Mouse (Mus musculus) spleen, postnatal 4 days (tissue): ENCODE results near the gene Efna5.

Experiments used
- DNase-seq, 2 experiments: peaks; one replicate each; pipeline ENCODE4 v3.0.0; 2022; ENCODE audit warnings: low spot score in 2 of 2

Gene Efna5

DNA sequence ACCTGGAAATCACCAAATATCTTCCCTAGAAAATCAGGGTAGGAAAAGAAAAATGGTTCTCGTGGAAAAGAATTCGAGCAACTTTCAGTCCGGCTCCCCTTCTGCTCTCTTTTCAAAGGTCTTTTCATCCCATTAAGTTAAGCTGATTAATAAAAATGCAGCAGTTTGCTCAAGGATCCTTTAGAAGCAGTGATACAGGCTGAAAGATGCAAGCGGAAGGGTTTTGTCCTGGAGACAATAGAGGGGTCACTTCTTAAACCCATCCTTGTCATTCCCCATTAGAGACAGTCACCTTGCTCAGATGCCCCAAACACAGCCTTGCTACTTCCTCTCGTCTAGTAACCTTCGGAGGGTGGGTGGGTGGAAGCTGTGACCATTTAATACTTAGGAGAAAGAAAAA, 27.4 kb downstream of the Efna5 start:
- no peak for DNase-seq

- no peak for DNase-seq
These were observed 28.1 kb downstream of the Efna5 start for GRCm38 (mm10) chr17:62852822-62853608.

GRCm38 (mm10) chr17:62851268-62851667, 29.8 kb downstream of the Efna5 start:
- DNase-seq: no peak

DNA sequence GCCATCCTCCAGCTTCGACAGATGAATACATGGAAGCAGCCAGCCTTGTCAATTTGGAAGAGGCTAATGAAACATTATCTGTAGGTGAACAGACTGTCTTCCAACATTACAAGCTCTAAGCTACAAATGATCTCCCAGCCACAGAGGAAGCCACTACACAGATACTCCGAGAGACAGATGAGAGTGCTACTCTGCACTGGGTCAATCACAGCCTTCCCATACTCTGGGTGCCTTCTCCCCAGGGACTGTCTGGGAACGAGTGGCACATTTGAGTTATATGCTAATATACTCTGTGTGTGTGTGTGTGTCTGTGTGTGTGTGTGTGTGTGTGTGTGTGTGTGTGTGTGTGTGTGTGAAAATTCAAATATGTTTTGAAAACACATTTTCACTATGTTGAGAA, 30.5 kb downstream of the Efna5 start:
- DNase-seq: no peak

- DNase-seq: no peak
These were observed 31.4 kb downstream of the Efna5 start for GRCm38 (mm10) chr17:62849676-62850075.

- DNase-seq: no peak
These were observed 35.5 kb downstream of the Efna5 start for GRCm38 (mm10) chr17:62845656-62846055.

- DNase-seq: peak in 1 of 2 experiments; percentile 18
These were observed 36.8 kb downstream of the Efna5 start for GRCm38 (mm10) chr17:62844329-62844728.

- DNase-seq: no peak
These were observed 43.8 kb downstream of the Efna5 start for GRCm38 (mm10) chr17:62837336-62837735.

- no peak for DNase-seq
These were observed 44.5 kb downstream of the Efna5 start for GRCm38 (mm10) chr17:62836598-62837106.

DNA sequence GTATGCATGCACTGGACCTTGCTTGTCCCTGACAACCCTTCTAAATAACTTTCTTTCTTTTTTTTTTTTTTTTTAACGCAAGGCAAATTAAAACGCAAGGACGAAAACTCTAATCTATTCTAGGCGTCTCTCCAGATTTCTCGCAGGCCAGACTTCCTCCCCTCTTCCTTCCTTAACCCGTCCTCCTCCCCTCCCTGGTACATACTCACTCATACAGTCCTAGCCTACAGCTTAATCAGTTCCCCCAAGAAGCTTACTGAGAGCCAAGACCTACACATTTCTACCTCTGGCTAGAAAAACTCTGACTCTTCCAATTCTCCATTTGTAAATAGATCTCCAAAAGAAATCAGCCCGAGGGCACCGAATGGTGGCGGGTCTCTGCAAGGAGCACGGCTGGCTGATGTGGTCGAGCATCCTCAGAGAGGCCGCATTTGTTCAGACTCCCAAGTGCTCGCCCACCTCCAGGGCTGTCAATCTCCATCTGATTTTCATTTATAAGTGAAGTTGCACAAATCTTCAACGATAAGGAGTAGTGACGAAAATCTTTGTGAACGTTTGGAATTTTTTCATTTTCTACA, 48.5 kb downstream of the Efna5 start:
- DNase-seq: no peak

- no peak for DNase-seq
These were observed 53.6 kb downstream of the Efna5 start for GRCm38 (mm10) chr17:62827549-62827948.

DNA sequence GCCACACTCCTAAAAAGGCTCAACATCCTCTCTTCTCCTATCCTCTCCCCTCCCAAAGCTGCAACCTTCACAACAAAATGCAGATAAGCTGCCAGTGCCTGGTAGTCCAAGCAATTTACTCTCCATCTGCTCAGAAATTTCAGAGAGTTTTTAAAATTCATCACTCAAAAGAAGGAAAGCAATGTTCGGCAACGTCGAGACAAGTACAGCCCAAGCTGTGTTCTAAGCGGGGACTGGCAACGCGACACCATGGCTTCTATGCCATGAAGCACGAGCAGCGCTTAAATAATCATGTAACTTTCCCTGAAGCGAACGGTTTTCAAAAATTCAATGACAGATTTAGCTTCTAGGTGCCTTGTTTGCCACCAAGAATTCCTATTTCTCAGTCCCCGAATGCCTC, 59.9 kb downstream of the Efna5 start:
- no peak for DNase-seq

DNA sequence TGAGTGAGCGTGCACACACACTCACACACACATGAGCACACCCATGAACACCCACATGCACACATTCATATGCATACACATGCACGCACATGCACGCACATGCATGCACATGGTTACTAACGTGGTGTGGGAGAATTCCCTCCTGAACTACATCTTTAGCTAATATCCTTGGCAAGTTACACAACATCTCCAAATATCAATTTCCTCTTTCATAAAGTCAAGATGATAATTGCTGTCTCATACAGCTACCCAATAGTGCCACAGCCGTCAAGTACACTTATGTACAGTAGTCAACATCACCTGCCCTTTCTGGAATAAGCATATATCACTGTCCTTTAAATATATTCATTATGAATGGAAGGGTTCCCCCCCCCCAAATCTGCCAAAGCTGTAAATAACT, 61.2 kb downstream of the Efna5 start:
- no peak for DNase-seq

GRCm38 (mm10) chr17:62818821-62819220, 62.3 kb downstream of the Efna5 start:
- DNase-seq: no peak

DNA sequence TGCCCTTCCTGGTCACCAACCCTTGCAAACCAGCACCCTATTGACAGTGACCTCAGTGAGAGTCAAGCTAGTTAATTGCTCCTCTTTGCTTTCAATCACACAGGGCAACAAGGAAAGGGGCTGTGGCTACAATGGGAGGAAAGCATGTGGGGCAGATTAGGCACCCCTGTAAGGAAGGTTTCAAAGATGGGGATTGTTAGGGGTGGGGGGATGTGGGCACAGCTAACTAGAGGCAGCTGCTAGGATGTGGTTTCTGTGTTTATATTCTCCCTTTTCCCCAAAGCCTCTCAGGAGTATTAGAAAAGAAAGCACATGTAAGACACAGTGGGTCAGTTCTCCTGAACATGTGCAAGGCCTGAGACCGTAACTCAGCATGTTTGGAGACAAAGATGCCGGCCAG, 62.8 kb downstream of the Efna5 start:
- no peak for DNase-seq

GRCm38 (mm10) chr17:62816879-62817278, 64.2 kb downstream of the Efna5 start:
- DNase-seq: no peak

GRCm38 (mm10) chr17:62813461-62813860, 67.7 kb downstream of the Efna5 start:
- DNase-seq: no peak

DNA sequence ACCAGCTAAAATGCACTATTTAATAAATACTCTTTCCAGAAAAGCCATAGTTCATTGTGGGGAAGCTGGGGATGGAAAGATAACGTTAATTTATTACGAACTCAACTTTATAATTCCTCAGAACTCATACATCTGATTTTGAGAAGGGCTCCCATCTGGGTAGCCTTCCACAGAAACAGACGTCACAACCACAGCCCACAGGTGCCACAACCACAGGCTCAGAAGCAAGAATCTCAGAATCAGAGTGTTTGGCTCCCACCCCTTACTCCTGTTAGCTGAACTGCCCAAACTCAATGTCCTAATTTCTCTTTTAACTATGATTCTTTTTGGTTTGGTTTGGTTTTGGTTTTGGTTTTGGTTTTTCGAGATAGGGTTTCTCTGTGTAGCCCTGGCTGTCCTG, 73.2 kb downstream of the Efna5 start:
- DNase-seq: no peak

DNA sequence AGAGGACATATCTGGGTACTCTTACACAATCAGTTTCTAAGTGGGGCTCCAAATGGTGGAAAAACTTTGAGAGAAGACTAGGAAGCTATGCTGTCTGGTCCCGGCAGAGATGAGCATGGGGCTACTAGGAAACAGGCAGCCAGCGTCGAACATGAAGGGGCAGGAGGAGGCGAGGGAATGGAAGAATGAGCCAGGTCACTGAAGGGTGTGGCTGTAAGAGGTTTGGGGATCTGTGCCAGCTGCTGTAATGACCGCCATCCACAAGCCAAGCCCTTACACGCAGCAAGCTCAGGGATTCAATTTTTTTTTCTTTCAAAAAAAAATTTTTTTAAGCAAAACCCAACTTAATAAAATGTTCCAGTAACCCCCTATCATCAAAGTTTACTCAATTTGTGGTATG, 74.5 kb downstream of the Efna5 start:
- DNase-seq: no peak

GRCm38 (mm10) chr17:62802748-62803147, 78.4 kb downstream of the Efna5 start:
- DNase-seq: no peak

GRCm38 (mm10) chr17:62797272-62797671, 83.8 kb downstream of the Efna5 start:
- DNase-seq: no peak

- DNase-seq: no peak
These were observed 91.5 kb downstream of the Efna5 start for GRCm38 (mm10) chr17:62789291-62790290.
